Mouse (Mus musculus) thymus, postnatal 14 days (tissue): ENCODE data around the gene Synpr.

Experiments
- DNase-seq: peaks from one replicate; pipeline ENCODE4 v3.0.0; 2021

Gene Synpr

GRCm38 (mm10) chr14:13355569-13356362, 71.2 kb downstream of the Synpr start:
- peak; percentile 5 for DNase-seq

- no peak for DNase-seq
Observed at GRCm38 (mm10) chr14:13357101-13357667, 72.6 kb downstream of the Synpr start.

- DNase-seq = no peak
Observed at GRCm38 (mm10) chr14:13358037-13358436, 73.5 kb downstream of the Synpr start.

GRCm38 (mm10) chr14:13361184-13361583, 76.6 kb downstream of the Synpr start:
- DNase-seq = no peak

GRCm38 (mm10) chr14:13361642-13362041, 77.1 kb downstream of the Synpr start:
- no peak for DNase-seq

GRCm38 (mm10) chr14:13368309-13368708, 83.7 kb downstream of the Synpr start:
- no peak for DNase-seq

- no peak for DNase-seq
Observed at GRCm38 (mm10) chr14:13389081-13389480, 104.5 kb downstream of the Synpr start.

GRCm38 (mm10) chr14:13389954-13390353, 105.4 kb downstream of the Synpr start:
- no peak for DNase-seq

GRCm38 (mm10) chr14:13399226-13400020, 114.8 kb downstream of the Synpr start:
- no peak for DNase-seq

- DNase-seq = no peak
Observed at GRCm38 (mm10) chr14:13411636-13412035, 127.1 kb downstream of the Synpr start.

GRCm38 (mm10) chr14:13440723-13441122, 156.1 kb downstream of the Synpr start:
- no peak for DNase-seq

GRCm38 (mm10) chr14:13444908-13445307, 160.3 kb downstream of the Synpr start:
- no peak for DNase-seq

GRCm38 (mm10) chr14:13453461-13454204, 169.1 kb downstream of the Synpr start:
- DNase-seq = no peak

GRCm38 (mm10) chr14:13454991-13455390, 170.4 kb downstream of the Synpr start:
- no peak for DNase-seq

GRCm38 (mm10) chr14:13459333-13459732, 174.8 kb downstream of the Synpr start:
- no peak for DNase-seq

- no peak for DNase-seq
Observed at GRCm38 (mm10) chr14:13469211-13469610, 184.6 kb downstream of the Synpr start.

GRCm38 (mm10) chr14:13477821-13478220, 193.2 kb downstream of the Synpr start:
- no peak for DNase-seq

- no peak for DNase-seq
Observed at GRCm38 (mm10) chr14:13505355-13505754, 220.8 kb downstream of the Synpr start.

GRCm38 (mm10) chr14:13518608-13519139, 234.1 kb downstream of the Synpr start:
- no peak for DNase-seq

GRCm38 (mm10) chr14:13519239-13520011, 234.8 kb downstream of the Synpr start:
- DNase-seq = no peak

- DNase-seq = no peak
Observed at GRCm38 (mm10) chr14:13547746-13548145, 263.2 kb downstream of the Synpr start.

- DNase-seq = no peak
Observed at GRCm38 (mm10) chr14:13551209-13551608, 266.6 kb downstream of the Synpr start.
